Mouse (Mus musculus): Measurements from ENCODE around the gene Rpl3.

Rpl3 gene

DNA sequence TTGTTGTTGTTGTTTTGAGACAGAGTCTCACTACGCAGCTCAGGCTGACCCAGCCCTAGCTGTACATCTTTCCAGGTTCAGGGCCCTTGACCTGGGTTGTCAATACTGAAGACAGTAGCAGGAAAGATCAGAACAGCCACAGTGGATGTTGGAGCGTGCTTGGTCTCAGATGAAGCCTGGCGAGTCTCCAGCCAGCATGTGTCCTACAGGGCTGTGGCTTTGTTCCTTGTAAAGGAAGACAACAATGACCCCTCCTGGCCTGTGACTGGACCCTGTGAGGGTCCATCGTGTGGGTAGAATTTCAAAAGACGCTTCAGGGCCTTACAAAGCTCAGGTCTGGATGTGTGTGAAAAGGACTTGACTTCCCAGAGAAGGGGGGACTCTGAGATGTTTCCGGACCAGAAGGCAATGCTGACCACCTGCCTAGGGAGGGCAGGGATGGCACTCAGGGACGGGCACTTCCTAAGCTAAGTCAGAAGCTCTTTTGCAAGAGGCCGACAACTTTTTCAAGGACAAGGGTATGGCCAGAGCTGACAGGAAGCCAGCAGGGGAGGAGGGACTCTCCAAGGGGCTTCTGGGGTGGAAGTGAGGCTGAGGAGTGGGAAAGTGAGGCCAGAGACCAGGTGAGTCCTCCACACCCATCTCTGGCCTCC, 38.2 kb downstream of the Rpl3 start:
- Histone ChIP-seq H3K4me3 (replicated peaks; ENCODE audit: low read length) (no peak overlapping the region), H3K9me3 (ENCODE audit: low read length) (peaks cover 3% of the 10 kb centered on the region; the same call in 1 of the 2 replicates), H3K4me1 (replicated peaks; ENCODE audit: low read depth, low read length) (peaks cover 45% of the 10 kb centered on the region), H3K36me3 (ENCODE audit: insufficient read depth, low read length) (no peaks in the 10 kb centered on the region), H3K27me3 (ENCODE audit: insufficient read depth, low read length) (peaks cover 16% of the 10 kb centered on the region; the same call in 1 of the 2 replicates)
- no peak for TF ChIP-seq CTCF (conservative IDR thresholded peaks at IDR 0.05; ENCODE audit: low read length)
- TF ChIP-seq NANOG (IDR thresholded peaks at IDR 0.05; ENCODE audit: borderline replicate concordance, low read length) = no peak
- no peak for TF ChIP-seq POU5F1 (IDR thresholded peaks at IDR 0.05; ENCODE audit: borderline replicate concordance, low read length)

DNA sequence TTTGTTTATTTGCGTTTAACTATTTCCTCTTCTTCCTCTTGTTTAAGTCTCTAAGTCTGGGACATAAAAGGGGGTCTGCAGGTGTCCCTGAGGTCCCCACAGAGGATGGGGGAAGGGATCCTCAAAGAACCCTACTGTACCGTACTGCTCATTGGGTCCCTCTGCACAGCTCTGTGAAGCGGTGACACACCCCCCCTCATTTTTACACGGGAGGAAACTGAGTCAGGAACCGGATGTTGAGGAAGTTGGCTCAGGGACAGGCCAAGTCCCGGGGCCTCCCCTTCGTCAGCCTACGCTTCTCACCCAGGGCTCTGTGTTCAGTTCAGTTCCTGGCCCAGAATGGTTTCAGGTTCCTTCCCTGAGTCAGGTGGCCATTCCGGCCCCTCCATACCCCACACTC, 39.9 kb downstream of the Rpl3 start:
- peaks cover 32% of the 10 kb centered on the region for H3K27me3 ChIP-seq (ENCODE audit: insufficient read depth, low read length)
- no peaks in the 10 kb centered on the region for H3K36me3 ChIP-seq (ENCODE audit: insufficient read depth, low read length)
- H3K4me3 ChIP-seq (replicated peaks; ENCODE audit: low read length) = no peak overlapping the region
- H3K9me3 ChIP-seq (ENCODE audit: low read length) = peaks cover 3% of the 10 kb centered on the region; the same call in 1 of the 2 replicates
- peaks cover 32% of the 10 kb centered on the region for H3K4me1 ChIP-seq (replicated peaks; ENCODE audit: low read depth, low read length)
- TF ChIP-seq NANOG (IDR thresholded peaks at IDR 0.05; ENCODE audit: borderline replicate concordance, low read length) (no peak), POU5F1 (IDR thresholded peaks at IDR 0.05; ENCODE audit: borderline replicate concordance, low read length) (no peak), CTCF (conservative IDR thresholded peaks at IDR 0.05; ENCODE audit: low read length) (no peak)

DNA sequence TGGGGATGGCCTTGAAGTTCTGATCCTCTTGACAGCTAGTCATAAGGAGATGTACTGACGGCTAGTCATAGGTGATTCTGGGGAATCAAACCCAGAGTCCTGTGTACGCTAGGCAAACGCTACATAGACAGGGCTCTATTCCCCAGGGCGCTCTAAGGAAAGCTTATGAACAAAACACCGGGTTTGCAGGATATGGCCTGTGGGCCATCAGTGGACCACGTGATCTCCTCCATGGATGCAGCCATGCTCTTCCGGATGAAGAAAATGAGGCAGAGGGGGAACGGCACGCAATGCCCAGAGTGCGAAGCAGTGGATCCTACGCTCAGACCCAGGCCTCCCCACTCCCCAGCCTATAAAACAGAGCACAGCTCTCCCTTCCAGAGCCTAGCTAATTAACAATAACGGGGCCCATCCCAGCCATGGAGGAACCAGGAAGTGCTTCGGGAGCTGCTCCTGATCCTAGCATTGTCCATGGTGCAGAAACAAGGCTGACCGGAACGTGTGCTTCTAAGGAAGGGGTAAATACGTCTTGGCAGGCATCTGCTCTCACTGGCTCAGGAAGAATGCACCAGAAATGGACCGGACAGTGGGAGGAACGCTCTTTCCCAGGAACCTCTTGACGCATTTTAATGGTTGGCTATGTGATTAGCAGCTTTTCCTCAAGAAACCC, 40.4 kb downstream of the Rpl3 start:
- Histone ChIP-seq H3K4me3 (replicated peaks; ENCODE audit: low read length) (no peak overlapping the region), H3K27me3 (ENCODE audit: insufficient read depth, low read length) (peaks cover 34% of the 10 kb centered on the region), H3K36me3 (ENCODE audit: insufficient read depth, low read length) (no peaks in the 10 kb centered on the region), H3K4me1 (replicated peaks; ENCODE audit: low read depth, low read length) (peaks cover 29% of the 10 kb centered on the region), H3K9me3 (ENCODE audit: low read length) (peaks cover 3% of the 10 kb centered on the region; the same call in 1 of the 2 replicates)
- TF ChIP-seq NANOG (IDR thresholded peaks at IDR 0.05; ENCODE audit: borderline replicate concordance, low read length) = no peak
- no peak for TF ChIP-seq CTCF (conservative IDR thresholded peaks at IDR 0.05; ENCODE audit: low read length)
- no peak for TF ChIP-seq POU5F1 (IDR thresholded peaks at IDR 0.05; ENCODE audit: borderline replicate concordance, low read length)

DNA sequence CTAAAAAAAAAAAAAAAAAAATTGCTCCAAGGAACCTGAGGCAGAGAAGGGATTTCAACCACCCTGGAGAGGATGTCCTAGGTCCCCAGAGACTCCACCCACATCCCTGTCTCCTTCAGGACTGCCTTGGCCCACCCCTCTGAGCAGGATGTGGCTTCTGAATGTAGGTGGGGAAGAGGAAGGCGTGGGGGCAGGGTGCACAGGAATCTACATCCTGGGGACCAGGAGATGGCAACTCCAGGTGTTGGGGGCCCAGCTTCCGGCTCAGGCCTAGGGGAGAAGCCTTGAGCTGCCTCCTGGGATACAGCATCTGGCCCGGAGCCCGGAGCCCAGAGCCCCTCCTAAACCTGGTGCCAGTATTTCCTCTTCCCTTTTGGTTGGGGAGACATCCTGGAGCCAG, 41.6 kb downstream of the Rpl3 start:
- Histone ChIP-seq H3K9me3 (ENCODE audit: low read length) (peaks cover 3% of the 10 kb centered on the region; the same call in 1 of the 2 replicates), H3K36me3 (ENCODE audit: insufficient read depth, low read length) (no peaks in the 10 kb centered on the region), H3K4me3 (replicated peaks; ENCODE audit: low read length) (no peak overlapping the region), H3K27me3 (ENCODE audit: insufficient read depth, low read length) (peaks cover 34% of the 10 kb centered on the region), H3K4me1 (replicated peaks; ENCODE audit: low read depth, low read length) (peaks cover 29% of the 10 kb centered on the region)
- TF ChIP-seq NANOG (IDR thresholded peaks at IDR 0.05; ENCODE audit: borderline replicate concordance, low read length) = no peak
- TF ChIP-seq POU5F1 (IDR thresholded peaks at IDR 0.05; ENCODE audit: borderline replicate concordance, low read length) = no peak
- TF ChIP-seq CTCF (conservative IDR thresholded peaks at IDR 0.05; ENCODE audit: low read length) = no peak

DNA sequence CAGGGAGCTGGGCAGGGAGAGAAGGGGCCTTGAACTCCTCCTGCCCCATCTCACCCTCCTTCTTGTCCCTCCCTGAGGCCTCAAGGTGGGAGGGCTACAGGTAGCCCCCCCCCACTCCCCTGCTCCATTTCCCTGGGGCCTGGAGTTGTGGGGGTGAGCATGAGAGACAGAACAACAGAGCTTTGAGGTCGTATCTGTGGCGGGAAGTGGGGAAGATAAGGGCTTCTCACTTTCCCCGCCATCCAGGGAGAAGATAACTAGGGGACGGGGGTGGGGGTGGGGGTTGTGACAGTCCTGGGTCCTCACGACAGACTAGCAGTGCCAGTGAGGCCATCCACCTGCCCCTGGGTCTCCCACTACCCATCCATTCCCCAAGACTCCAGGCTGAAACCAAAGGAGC, 43.7 kb downstream of the Rpl3 start:
- Histone ChIP-seq H3K4me1 (replicated peaks; ENCODE audit: low read depth, low read length) (peaks cover 21% of the 10 kb centered on the region), H3K4me3 (replicated peaks; ENCODE audit: low read length) (no peak overlapping the region), H3K9me3 (ENCODE audit: low read length) (peaks cover under 1% of the 10 kb centered on the region; the same call in 1 of the 2 replicates), H3K27me3 (ENCODE audit: insufficient read depth, low read length) (peaks cover 37% of the 10 kb centered on the region), H3K36me3 (ENCODE audit: insufficient read depth, low read length) (no peaks in the 10 kb centered on the region)
- TF ChIP-seq NANOG (IDR thresholded peaks at IDR 0.05; ENCODE audit: borderline replicate concordance, low read length) (no peak), CTCF (conservative IDR thresholded peaks at IDR 0.05; ENCODE audit: low read length) (no peak), POU5F1 (IDR thresholded peaks at IDR 0.05; ENCODE audit: borderline replicate concordance, low read length) (no peak)

DNA sequence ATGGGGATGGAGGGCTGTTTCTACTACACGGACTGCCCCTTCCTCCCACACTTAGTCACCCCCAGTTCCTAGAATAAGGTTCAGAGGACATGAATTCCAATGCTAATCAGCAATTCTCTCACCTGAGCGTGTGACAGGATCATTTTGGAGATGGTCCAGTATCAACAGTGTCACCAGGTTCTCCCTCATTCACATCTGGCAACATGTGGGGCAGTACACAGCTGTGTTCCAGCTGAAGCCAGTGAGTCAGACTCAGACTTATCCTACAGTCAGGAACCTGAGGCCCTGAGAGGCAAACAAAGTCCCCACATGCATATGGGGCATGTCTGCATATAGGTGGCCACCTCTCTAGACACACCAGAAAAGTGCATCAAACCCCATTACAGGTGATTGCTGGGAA, 44.4 kb downstream of the Rpl3 start:
- H3K9me3 ChIP-seq (ENCODE audit: low read length) = no peaks in the 10 kb centered on the region
- peaks cover 42% of the 10 kb centered on the region for H3K27me3 ChIP-seq (ENCODE audit: insufficient read depth, low read length)
- TF ChIP-seq NANOG (IDR thresholded peaks at IDR 0.05; ENCODE audit: borderline replicate concordance, low read length) (no peak), CTCF (conservative IDR thresholded peaks at IDR 0.05; ENCODE audit: low read length) (no peak), POU5F1 (IDR thresholded peaks at IDR 0.05; ENCODE audit: borderline replicate concordance, low read length) (no peak)
- H3K36me3 ChIP-seq (ENCODE audit: insufficient read depth, low read length) = no peaks in the 10 kb centered on the region
- H3K4me1 ChIP-seq (replicated peaks; ENCODE audit: low read depth, low read length) = peaks cover 21% of the 10 kb centered on the region
- no peak overlapping the region for H3K4me3 ChIP-seq (replicated peaks; ENCODE audit: low read length)

DNA sequence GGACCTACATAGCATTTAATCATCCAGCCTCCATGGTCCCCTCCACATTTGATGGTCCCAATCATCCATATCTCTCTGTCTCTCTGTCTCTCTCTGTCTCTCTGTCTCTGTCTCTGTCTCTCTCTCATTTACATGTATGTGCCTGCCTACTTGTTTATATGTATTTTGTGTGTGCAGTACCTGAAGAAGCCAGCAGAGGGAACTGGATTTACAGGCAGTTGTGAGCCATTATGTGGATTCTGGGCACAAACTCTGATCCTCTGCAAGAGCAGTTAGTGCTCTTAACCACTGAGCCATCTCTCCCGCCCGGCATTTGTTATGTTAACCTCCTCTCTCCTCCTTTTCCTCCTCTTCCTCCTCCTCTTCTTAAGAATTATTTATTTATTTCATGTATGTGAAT, 45.9 kb downstream of the Rpl3 start:
- Histone ChIP-seq H3K4me3 (replicated peaks; ENCODE audit: low read length) (no peak overlapping the region), H3K4me1 (replicated peaks; ENCODE audit: low read depth, low read length) (peaks cover 10% of the 10 kb centered on the region), H3K9me3 (ENCODE audit: low read length) (no peaks in the 10 kb centered on the region), H3K27me3 (ENCODE audit: insufficient read depth, low read length) (peaks cover 41% of the 10 kb centered on the region), H3K36me3 (ENCODE audit: insufficient read depth, low read length) (no peaks in the 10 kb centered on the region)
- no peak for TF ChIP-seq POU5F1 (IDR thresholded peaks at IDR 0.05; ENCODE audit: borderline replicate concordance, low read length)
- TF ChIP-seq CTCF (conservative IDR thresholded peaks at IDR 0.05; ENCODE audit: low read length) = peak; percentile 77
- no peak for TF ChIP-seq NANOG (IDR thresholded peaks at IDR 0.05; ENCODE audit: borderline replicate concordance, low read length)

DNA sequence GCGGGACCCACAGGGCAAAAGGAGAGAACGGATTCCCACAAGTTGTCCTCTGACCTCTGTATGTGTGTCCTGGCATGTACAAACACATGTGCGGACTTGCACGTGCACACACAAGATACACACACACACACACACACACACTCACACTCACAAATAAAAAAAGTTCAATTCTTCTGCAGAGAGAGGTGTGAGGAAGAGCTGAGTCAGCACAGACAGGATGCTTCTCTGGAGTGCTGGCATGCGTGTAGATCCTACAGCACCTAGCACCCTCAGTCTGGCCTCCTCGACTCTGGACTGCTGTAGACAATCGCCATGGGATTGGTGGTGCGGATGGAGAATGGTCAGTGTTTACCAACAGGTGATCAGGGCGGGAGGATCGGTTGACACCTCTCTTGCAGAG, 47.4 kb downstream of the Rpl3 start:
- no peaks in the 10 kb centered on the region; the same call in 1 of the 2 replicates for H3K4me1 ChIP-seq (replicated peaks; ENCODE audit: low read depth, low read length)
- TF ChIP-seq CTCF (conservative IDR thresholded peaks at IDR 0.05; ENCODE audit: low read length) (no peak), POU5F1 (IDR thresholded peaks at IDR 0.05; ENCODE audit: borderline replicate concordance, low read length) (no peak), NANOG (IDR thresholded peaks at IDR 0.05; ENCODE audit: borderline replicate concordance, low read length) (no peak)
- no peaks in the 10 kb centered on the region for H3K9me3 ChIP-seq (ENCODE audit: low read length)
- H3K4me3 ChIP-seq (replicated peaks; ENCODE audit: low read length) = no peak overlapping the region
- no peaks in the 10 kb centered on the region for H3K36me3 ChIP-seq (ENCODE audit: insufficient read depth, low read length)
- peaks cover 36% of the 10 kb centered on the region for H3K27me3 ChIP-seq (ENCODE audit: insufficient read depth, low read length)
